8 mouse cellular contexts compared by ENCODE assay signal in genomic region chr7:4148341-4149208, GRCm38 (mm10). TPM values are rescaled to one million over a fixed set of nuclear protein-coding genes. Genes with fewer than 3 reads are reported as not detected.
DNase-seq lines count a peak whose midpoint lies in the region; ATAC-seq and TF ChIP-seq lines count a peak whose summit lies in the region.

No protein-coding gene starts in this region.

- peak overlapping the region; percentile 56 for H3K4me3 ChIP-seq in kidney, postnatal 0 days (replicated peaks; ENCODE audit: low read depth, low read length)
- peak overlapping the region; percentile 80 to 98 for H3K4me3 ChIP-seq in MEL (ENCODE audit: control insufficient read depth in 1 of 2, insufficient read depth in 1 of 2, low read depth in 2 of 2, low read length in 2 of 2)
- peak overlapping the region; percentile 68 for H3K4me3 ChIP-seq in embryonic facial prominence, embryonic 12.5 days
- peak overlapping the region; percentile 72 for H3K4me3 ChIP-seq in intestine, embryonic 16.5 days (ENCODE audit: low read length)
- H3K4me3 ChIP-seq in midbrain, postnatal 0 days (ENCODE audit: low read depth, low read length) = peak overlapping the region; percentile 74

- WGBS in kidney, postnatal 0 days = 26% methylated on average over 18 of the region's 18 CpGs
- 28% methylated on average over 18 of the region's 18 CpGs for WGBS in embryonic facial prominence, embryonic 12.5 days
- WGBS in intestine, embryonic 16.5 days = 29% methylated on average over 18 of the region's 18 CpGs
- 27% methylated on average over 18 of the region's 18 CpGs for WGBS in midbrain, postnatal 0 days

- DNase-seq in kidney, postnatal 0 days (ENCODE audit: low spot score) = peak; percentile 24
- no peak for DNase-seq in kidney, adult 9 months
- DNase-seq in MEL (ENCODE audit: low read depth, low spot score) = peak; percentile 26
- peak; percentile 42 for DNase-seq in midbrain, postnatal 0 days (ENCODE audit: low spot score)
- DNase-seq in spleen, postnatal 10 days (ENCODE audit: low spot score in 2 of 2) = no peak
- no peak for DNase-seq in urinary bladder, postnatal 25 days (ENCODE audit: low spot score)

- peak overlapping the region; percentile 92 for H3K4me2 ChIP-seq in kidney, postnatal 0 days (ENCODE audit: low read length)
- peak overlapping the region; percentile 85 for H3K4me2 ChIP-seq in embryonic facial prominence, embryonic 12.5 days (replicated peaks)
- H3K4me2 ChIP-seq in intestine, embryonic 16.5 days (ENCODE audit: low read depth, low read length) = peak overlapping the region; percentile 91
- H3K4me2 ChIP-seq in midbrain, postnatal 0 days (ENCODE audit: low read depth, low read length, poor library complexity, severe bottlenecking) = peak overlapping the region; percentile 80

- TF ChIP-seq EP300 in MEL (IDR thresholded peaks at IDR 0.05; ENCODE audit: low read depth in 1 of 2, low read length in 2 of 2) = no peak

- H3K27me3 ChIP-seq in kidney, postnatal 0 days (ENCODE audit: insufficient read depth, low read length) = no peaks in the 10 kb centered on the region
- no peaks in the 10 kb centered on the region for H3K27me3 ChIP-seq in MEL (ENCODE audit: control insufficient read depth in 1 of 2, insufficient read depth in 2 of 2, low read length in 2 of 2)
- H3K27me3 ChIP-seq in embryonic facial prominence, embryonic 12.5 days = peaks cover 14% of the 10 kb centered on the region
- no peaks in the 10 kb centered on the region for H3K27me3 ChIP-seq in intestine, embryonic 16.5 days (replicated peaks; ENCODE audit: control insufficient read depth, insufficient read depth, low read length)
- H3K27me3 ChIP-seq in midbrain, postnatal 0 days (ENCODE audit: insufficient read depth, low read length) = peaks cover 5% of the 10 kb centered on the region; the same call in 1 of the 2 replicates

- H3K9me3 ChIP-seq in kidney, postnatal 0 days (replicated peaks; ENCODE audit: low read length) = no peaks in the 10 kb centered on the region
- H3K9me3 ChIP-seq in MEL (replicated peaks; ENCODE audit: insufficient read depth, low read length) = no peaks in the 10 kb centered on the region
- H3K9me3 ChIP-seq in embryonic facial prominence, embryonic 12.5 days = no peaks in the 10 kb centered on the region
- H3K9me3 ChIP-seq in intestine, embryonic 16.5 days (ENCODE audit: control insufficient read depth, low read length) = no peaks in the 10 kb centered on the region
- H3K9me3 ChIP-seq in midbrain, postnatal 0 days (ENCODE audit: low read length) = no peaks in the 10 kb centered on the region

- peak overlapping the region; percentile 72 for H3K9ac ChIP-seq in kidney, postnatal 0 days (ENCODE audit: low read depth, low read length)
- peak overlapping the region; percentile 81 for H3K9ac ChIP-seq in MEL (ENCODE audit: control insufficient read depth, low read depth, low read length, poor library complexity, severe bottlenecking)
- peak overlapping the region; percentile 68 for H3K9ac ChIP-seq in embryonic facial prominence, embryonic 12.5 days
- H3K9ac ChIP-seq in intestine, embryonic 16.5 days (ENCODE audit: low read depth, low read length) = peak overlapping the region; percentile 89
- peak overlapping the region; percentile 84 for H3K9ac ChIP-seq in midbrain, postnatal 0 days (replicated peaks; ENCODE audit: low read length, poor library complexity, severe bottlenecking)

- TF ChIP-seq RAD21 in MEL (IDR thresholded peaks at IDR 0.05; ENCODE audit: low read depth, low read length) = no peak

- peak overlapping the region; percentile 97 for H3K27ac ChIP-seq in kidney, postnatal 0 days
- H3K27ac ChIP-seq in MEL (ENCODE audit: control insufficient read depth, low read depth, low read length) = peak overlapping the region; percentile 92
- H3K27ac ChIP-seq in embryonic facial prominence, embryonic 12.5 days = peak overlapping the region; percentile 88
- peak overlapping the region; percentile 99 for H3K27ac ChIP-seq in intestine, embryonic 16.5 days (ENCODE audit: low read length)
- H3K27ac ChIP-seq in midbrain, postnatal 0 days (ENCODE audit: low read depth, low read length) = peak overlapping the region; percentile 94

- peak; percentile 12 for ATAC-seq in kidney, postnatal 0 days (replicated peaks; ENCODE audit: low FRiP score, low read depth)
- 0 out of 2 replicates have a peak, but pooled peaks have one; percentile 5 for ATAC-seq in embryonic facial prominence, embryonic 12.5 days (ENCODE audit: insufficient number of reproducible peaks, insufficient read depth, low FRiP score, low TSS enrichment)
- ATAC-seq in intestine, embryonic 16.5 days = 0 out of 2 replicates have a peak, but pooled peaks have one; percentile 0
- ATAC-seq in midbrain, postnatal 0 days (ENCODE audit: low FRiP score) = peak; percentile 38; the same call in 1 of the 2 replicates

- TF ChIP-seq POLR2A in MEL (IDR thresholded peaks at IDR 0.05; ENCODE audit: control insufficient read depth in 1 of 2, insufficient read depth in 1 of 2, low read depth in 1 of 2, low read length in 2 of 2, poor library complexity in 1 of 2) = no peak

- peaks cover 4% of the 10 kb centered on the region; the same call in 1 of the 2 replicates for H3K79me2 ChIP-seq in MEL (ENCODE audit: control insufficient read depth, insufficient read depth, low read length, poor library complexity)

- peaks cover 20% of the 10 kb centered on the region for H3K4me1 ChIP-seq in kidney, postnatal 0 days (replicated peaks; ENCODE audit: insufficient read depth, low read length)
- peaks cover 0 to 9% of the 10 kb centered on the region in 2 experiments; a peak in 1 of 4 replicates for H3K4me1 ChIP-seq in MEL (ENCODE audit: control insufficient read depth in 1 of 2, insufficient read depth in 2 of 2, low read length in 2 of 2)
- H3K4me1 ChIP-seq in embryonic facial prominence, embryonic 12.5 days = peaks cover 23% of the 10 kb centered on the region
- peaks cover 30% of the 10 kb centered on the region for H3K4me1 ChIP-seq in intestine, embryonic 16.5 days (ENCODE audit: control insufficient read depth, insufficient read depth, low read length)
- no peaks in the 10 kb centered on the region for H3K4me1 ChIP-seq in midbrain, postnatal 0 days (ENCODE audit: insufficient read depth, low read length)

- H3K36me3 ChIP-seq in kidney, postnatal 0 days (ENCODE audit: insufficient read depth, low read length) = peaks cover 40% of the 10 kb centered on the region
- H3K36me3 ChIP-seq in MEL (ENCODE audit: control insufficient read depth in 1 of 2, insufficient read depth in 2 of 2, low read length in 2 of 2) = peaks cover 2 to 3% of the 10 kb centered on the region in 2 experiments; a peak in 2 of 4 replicates
- peaks cover 55% of the 10 kb centered on the region for H3K36me3 ChIP-seq in embryonic facial prominence, embryonic 12.5 days
- H3K36me3 ChIP-seq in intestine, embryonic 16.5 days (ENCODE audit: control insufficient read depth, insufficient read depth, low read length) = peaks cover 26% of the 10 kb centered on the region
- peaks cover 32% of the 10 kb centered on the region for H3K36me3 ChIP-seq in midbrain, postnatal 0 days (ENCODE audit: insufficient read depth, low read length)

- no peak for TF ChIP-seq CTCF in kidney, postnatal 0 days (IDR thresholded peaks at IDR 0.05; ENCODE audit: low read depth)
- TF ChIP-seq CTCF in MEL (IDR thresholded peaks at IDR 0.05 in 2 of 3, conservative IDR thresholded peaks at IDR 0.05 in 1 of 3; ENCODE audit: control insufficient read depth in 1 of 3, insufficient read depth in 1 of 3, low read depth in 2 of 3, low read length in 3 of 3, poor library complexity in 1 of 3, severe bottlenecking in 1 of 3) = no peak
- TF ChIP-seq CTCF in midbrain, postnatal 0 days (IDR thresholded peaks at IDR 0.05) = no peak

RNA-seq across cellular contexts. Expression of gene Leng9, which starts 1.6 kb away (rescaled TPM):
- polyA plus RNA-seq in kidney, postnatal 0 days (2015; fragmentation: Nextera tagmentation; extraction: Ambion mirVana) = 4.1 and 4.4 TPM in 2 replicates
- total RNA-seq in MEL (2012; rRNA removed) = 1.0 and 1.5 TPM in 2 replicates
- polyA plus RNA-seq in MEL (2012; ENCODE audit: insufficient read depth in 1 of 2, insufficient read length in 2 of 2, low read depth in 1 of 2, low replicate concordance in 2 of 2, missing spikeins in 1 of 2) = 1 to 10 TPM in 1 of 2 experiments, not detected in 1; 1.7 TPM
- polyA plus RNA-seq in embryonic facial prominence, embryonic 12.5 days (2016; fragmentation: Nextera tagmentation; extraction: Ambion mirVana) = 2.8 and 4.0 TPM in 2 replicates
- polyA plus RNA-seq in intestine, embryonic 16.5 days (2015; fragmentation: Nextera tagmentation; extraction: Ambion mirVana) = 6.8 and 7.1 TPM in 2 replicates
- total RNA-seq in midbrain, postnatal 0 days (2014; rRNA removed) = 3.3 and 4.9 TPM in 2 replicates
- 4.7 and 5.3 TPM in 2 replicates for polyA plus RNA-seq in midbrain, postnatal 0 days (2015; fragmentation: Nextera tagmentation; extraction: Ambion mirVana)

RNA-seq across cellular contexts. Expression of gene Leng8, which starts 11.7 kb away (rescaled TPM):
- polyA plus RNA-seq in kidney, postnatal 0 days (2015; fragmentation: Nextera tagmentation; extraction: Ambion mirVana) = 30.4 and 30.8 TPM in 2 replicates
- 28.2 and 29.6 TPM in 2 replicates for total RNA-seq in MEL (2012; rRNA removed)
- polyA plus RNA-seq in MEL (2012; ENCODE audit: insufficient read depth in 1 of 2, insufficient read length in 2 of 2, low read depth in 1 of 2, low replicate concordance in 2 of 2, missing spikeins in 1 of 2) = 10 to 100 TPM in 1 of 2 experiments, not detected in 1; 89.9 TPM
- 80.6 and 80.7 TPM in 2 replicates for polyA plus RNA-seq in embryonic facial prominence, embryonic 12.5 days (2016; fragmentation: Nextera tagmentation; extraction: Ambion mirVana)
- 35.5 and 40.3 TPM in 2 replicates for polyA plus RNA-seq in intestine, embryonic 16.5 days (2015; fragmentation: Nextera tagmentation; extraction: Ambion mirVana)
- total RNA-seq in midbrain, postnatal 0 days (2014; rRNA removed) = 176 and 253 TPM in 2 replicates
- 52.7 and 64.1 TPM in 2 replicates for polyA plus RNA-seq in midbrain, postnatal 0 days (2015; fragmentation: Nextera tagmentation; extraction: Ambion mirVana)

RNA-seq across cellular contexts. Expression of gene Cdc42ep5, which starts 16.1 kb away (rescaled TPM):
- 48.1 and 52.4 TPM in 2 replicates for polyA plus RNA-seq in kidney, postnatal 0 days (2015; fragmentation: Nextera tagmentation; extraction: Ambion mirVana)
- not detected in 2 replicates for total RNA-seq in MEL (2012; rRNA removed)
- polyA plus RNA-seq in MEL (2012; ENCODE audit: insufficient read depth in 1 of 2, insufficient read length in 2 of 2, low read depth in 1 of 2, low replicate concordance in 2 of 2, missing spikeins in 1 of 2) = under 1 TPM in 1 of 2 experiments, not detected in 1; 0.24 TPM
- polyA plus RNA-seq in embryonic facial prominence, embryonic 12.5 days (2016; fragmentation: Nextera tagmentation; extraction: Ambion mirVana) = 54.8 and 59.5 TPM in 2 replicates
- polyA plus RNA-seq in intestine, embryonic 16.5 days (2015; fragmentation: Nextera tagmentation; extraction: Ambion mirVana) = 83.5 and 84.5 TPM in 2 replicates
- total RNA-seq in midbrain, postnatal 0 days (2014; rRNA removed) = 6.6 and 9.7 TPM in 2 replicates
- 8.3 and 8.5 TPM in 2 replicates for polyA plus RNA-seq in midbrain, postnatal 0 days (2015; fragmentation: Nextera tagmentation; extraction: Ambion mirVana)

RNA-seq across cellular contexts. Expression of gene Ttyh1, which starts 29.4 kb away (rescaled TPM):
- 1.5 and 1.9 TPM in 2 replicates for polyA plus RNA-seq in kidney, postnatal 0 days (2015; fragmentation: Nextera tagmentation; extraction: Ambion mirVana)
- total RNA-seq in MEL (2012; rRNA removed) = 0.15 and 0.20 TPM in 2 replicates
- polyA plus RNA-seq in MEL (2012; ENCODE audit: insufficient read depth in 1 of 2, insufficient read length in 2 of 2, low read depth in 1 of 2, low replicate concordance in 2 of 2, missing spikeins in 1 of 2) = under 1 TPM in 1 of 2 experiments, not detected in 1; 0.26 TPM
- polyA plus RNA-seq in embryonic facial prominence, embryonic 12.5 days (2016; fragmentation: Nextera tagmentation; extraction: Ambion mirVana) = 10.8 and 16.3 TPM in 2 replicates
- polyA plus RNA-seq in intestine, embryonic 16.5 days (2015; fragmentation: Nextera tagmentation; extraction: Ambion mirVana) = 5.2 and 6.5 TPM in 2 replicates
- total RNA-seq in midbrain, postnatal 0 days (2014; rRNA removed) = 433 and 742 TPM in 2 replicates
- 186 and 226 TPM in 2 replicates for polyA plus RNA-seq in midbrain, postnatal 0 days (2015; fragmentation: Nextera tagmentation; extraction: Ambion mirVana)

Comparison
In these comparisons a context has a peak if more than half of its experiments do, and no peak if none do; other contexts are left out.
1. DNase-seq: peak in kidney, postnatal 0 days (single experiment), MEL (single experiment) and midbrain, postnatal 0 days (single experiment); none in kidney, adult 9 months (single experiment), spleen, postnatal 10 days (0 of 2) and urinary bladder, postnatal 25 days (single experiment).
2. Peak in every context shown above with its lines, with median percentiles within 50 percentile points of each other: ATAC-seq, H3K27ac ChIP-seq, H3K4me2 ChIP-seq, H3K4me3 ChIP-seq and H3K9ac ChIP-seq.